Mouse (Mus musculus): ENCODE results near the gene Tpp1.

DNA sequence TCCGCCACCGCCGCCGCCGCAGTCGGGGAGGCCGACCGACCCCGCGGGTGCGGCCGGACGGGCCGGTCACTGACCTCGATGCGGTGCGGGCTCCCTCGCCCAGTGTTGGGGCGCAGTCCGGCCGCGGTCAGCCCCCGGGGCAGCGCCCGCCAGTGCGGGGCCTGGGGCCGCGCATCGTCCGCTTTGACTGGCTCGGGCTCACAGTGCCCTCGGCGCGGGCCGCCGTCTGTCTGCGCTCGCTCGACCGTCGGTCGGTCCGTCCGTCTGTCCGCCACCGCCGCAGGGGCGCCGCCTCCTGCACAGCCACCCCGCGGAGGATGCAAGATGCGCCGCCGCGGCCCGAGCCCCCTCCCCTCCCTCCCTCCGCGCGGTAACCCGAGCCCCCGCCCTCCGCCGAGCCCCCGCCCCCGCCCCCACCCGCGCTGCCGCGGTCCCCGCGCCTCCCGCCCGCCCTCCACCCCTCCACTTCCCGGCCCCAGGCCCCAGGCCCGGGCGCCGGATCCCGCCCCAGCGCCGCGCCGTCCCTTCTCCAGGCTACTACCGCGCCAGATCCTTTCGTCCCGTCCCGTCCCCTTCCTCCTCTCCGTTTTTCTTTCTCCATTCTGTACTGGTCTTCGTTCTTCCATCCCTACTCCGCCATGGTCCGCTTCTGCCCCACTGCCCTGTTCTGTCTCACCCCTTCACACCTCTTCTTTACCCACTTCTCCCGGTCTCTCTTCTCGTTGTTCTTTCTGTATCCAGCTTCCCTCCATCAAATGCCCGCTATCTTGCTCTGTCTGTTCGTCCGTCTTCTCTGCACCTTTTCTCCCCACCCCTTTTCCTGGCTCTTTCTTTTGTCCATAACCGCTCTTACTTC lies 35.5 kb upstream of the Tpp1 start, which contains the start of gene Dchs1:
- TF ChIP-seq CTCF (conservative IDR thresholded peaks at IDR 0.05 in 1 of 2, IDR thresholded peaks at IDR 0.05 in 1 of 2; ENCODE audit: low read depth in 2 of 2, low read length in 2 of 2) (no peak), ZNF384 (IDR thresholded peaks at IDR 0.05; ENCODE audit: low read depth, low read length) (no peak), MAFK (IDR thresholded peaks at IDR 0.05; ENCODE audit: insufficient replicate concordance, low read length) (no peak), GABPA (IDR thresholded peaks at IDR 0.05; ENCODE audit: insufficient replicate concordance, low read depth, low read length) (no peak), POLR2A (IDR thresholded peaks at IDR 0.05; ENCODE audit: low read depth, low read length) (no peak), E2F4 (IDR thresholded peaks at IDR 0.05; ENCODE audit: insufficient replicate concordance, low read depth, low read length) (no peak), POLR2AphosphoS2 (IDR thresholded peaks at IDR 0.05; ENCODE audit: low read depth, low read length) (no peak), BHLHE40 (IDR thresholded peaks at IDR 0.05; ENCODE audit: low read depth, low read length) (no peak), USF2 (conservative IDR thresholded peaks at IDR 0.05; ENCODE audit: low read depth, low read length) (no peak), UBTF (IDR thresholded peaks at IDR 0.05; ENCODE audit: low read depth, low read length) (no peak)

Data from CH12.LX (cell line).